Mouse (Mus musculus) hindbrain, embryonic 12.5 days (tissue): ENCODE measurements around the gene Slc18b1. TPM values are rescaled to one million over a fixed set of nuclear protein-coding genes. Genes with fewer than 3 reads are reported as not detected.

Experiments used
- ATAC-seq: fragments of 200-750 bp; cut with Nextera tagmentation; 2 replicates; pipeline ENCODE4 v1.8.0; 2017; ENCODE audit warnings: moderate TSS enrichment; ENCODE audit not compliant: low FRiP score
- H3K27ac ChIP-seq: fragments of 300-500 bp; sonication (generic); 2 replicates; pipeline ENCODE4 v1.5.1; 2016; ENCODE audit warnings: mild to moderate bottlenecking
- H3K27me3 ChIP-seq: fragments of 300-500 bp; sonication (generic); 2 replicates; pipeline ENCODE4 v1.6.1; 2016; ENCODE audit warnings: mild to moderate bottlenecking
- H3K36me3 ChIP-seq: fragments of 300-500 bp; sonication (generic); 2 replicates; pipeline ENCODE4 v1.6.1; 2016; ENCODE audit warnings: mild to moderate bottlenecking
- H3K4me1 ChIP-seq: fragments of 300-500 bp; sonication (generic); 2 replicates; pipeline ENCODE4 v1.6.1; 2016
- H3K4me2 ChIP-seq: fragments of 300-500 bp; sonication (generic); replicated peaks from 2 replicates; pipeline ENCODE4 v1.6.1; 2016; ENCODE audit warnings: mild to moderate bottlenecking
- H3K4me3 ChIP-seq: fragments of 300-500 bp; sonication (generic); 2 replicates; pipeline ENCODE4 v1.5.1; 2016; ENCODE audit warnings: mild to moderate bottlenecking
- H3K9ac ChIP-seq: fragments of 300-500 bp; sonication (generic); 2 replicates; pipeline ENCODE4 v1.6.1; 2016; ENCODE audit warnings: mild to moderate bottlenecking, moderate library complexity
- H3K9me3 ChIP-seq: fragments of 300-500 bp; sonication (generic); replicated peaks from 2 replicates; pipeline ENCODE4 v1.6.1; 2016; ENCODE audit warnings: mild to moderate bottlenecking
- WGBS: fragments of 180-500 bp; shearing (Covaris S2); methylation state at CpG from one replicate; pipeline ENCODE4 v1.1.7; 2016; 5-methylcytosine and 5-hydroxymethylcytosine counted together
- polyA plus RNA-seq: library from polyadenylated mRNA; unstranded; fragments of >200 nt; fragmentation: Nextera tagmentation; extraction: Ambion mirVana; gene quantifications from 2 replicates; pipeline ENCODE4 v1.2.1, GENCODE M21; 2016

Gene Slc18b1
- polyA plus RNA-seq, 1 experiment from 2014 or later = 23.5 TPM

DNA sequence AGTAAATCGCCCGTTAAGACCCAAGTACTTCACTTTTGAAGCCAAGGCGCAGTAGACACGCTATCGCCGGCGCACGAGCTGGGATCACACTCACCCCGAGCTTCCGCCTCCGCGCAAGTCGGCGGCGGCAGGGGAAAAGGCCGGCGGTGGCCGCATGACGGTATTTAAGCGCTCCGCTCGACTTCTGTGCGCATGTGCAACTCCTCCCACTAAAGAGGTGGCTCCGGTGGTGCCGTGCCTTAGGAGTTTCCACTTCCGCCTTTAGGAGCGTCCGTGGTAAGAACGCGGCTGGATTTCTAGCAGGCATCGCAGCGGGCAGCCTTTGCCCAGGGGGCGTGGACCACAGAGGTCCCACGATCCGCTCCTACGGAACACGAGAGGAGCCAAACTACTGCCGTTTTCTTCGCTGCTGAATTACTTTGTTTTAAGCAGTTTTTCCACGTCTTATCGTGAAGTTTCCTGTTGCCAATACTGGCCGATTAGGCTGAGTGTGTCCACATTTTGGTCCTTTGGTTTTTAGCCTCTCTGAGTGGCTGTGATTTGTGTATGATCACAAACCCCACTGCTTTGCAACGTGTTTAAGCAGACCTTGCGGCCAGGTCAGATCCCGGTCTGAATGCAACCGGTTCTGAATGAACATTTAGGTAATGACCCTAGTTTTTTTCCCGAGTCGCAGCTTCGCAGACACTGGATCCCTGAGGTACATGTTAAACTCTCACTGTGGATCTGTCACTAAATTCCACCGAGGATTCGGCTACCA is 9.5 kb upstream of the Slc18b1 start, which contains the start of gene Rps12:
Gene Rps12, minus strand, starts transcription at position 214 of the 760 bp plus-strand sequence.
- Histone ChIP-seq H3K36me3 (peaks cover 25% of the 10 kb centered on the region), H3K4me2 (peak within 1 kb of the TSS; percentile 87), H3K9ac (peak within 1 kb of the TSS; percentile 87), H3K27ac (peak within 1 kb of the TSS; percentile 79), H3K27me3 (no peaks in the 10 kb centered on the region), H3K4me1 (peaks cover 24% of the 10 kb centered on the region), H3K9me3 (no peaks in the 10 kb centered on the region), H3K4me3 (peak within 1 kb of the TSS; percentile 74)
- peak; percentile 98 for ATAC-seq
- WGBS = under 1% methylated on average over 51 of the region's 51 CpGs

DNA sequence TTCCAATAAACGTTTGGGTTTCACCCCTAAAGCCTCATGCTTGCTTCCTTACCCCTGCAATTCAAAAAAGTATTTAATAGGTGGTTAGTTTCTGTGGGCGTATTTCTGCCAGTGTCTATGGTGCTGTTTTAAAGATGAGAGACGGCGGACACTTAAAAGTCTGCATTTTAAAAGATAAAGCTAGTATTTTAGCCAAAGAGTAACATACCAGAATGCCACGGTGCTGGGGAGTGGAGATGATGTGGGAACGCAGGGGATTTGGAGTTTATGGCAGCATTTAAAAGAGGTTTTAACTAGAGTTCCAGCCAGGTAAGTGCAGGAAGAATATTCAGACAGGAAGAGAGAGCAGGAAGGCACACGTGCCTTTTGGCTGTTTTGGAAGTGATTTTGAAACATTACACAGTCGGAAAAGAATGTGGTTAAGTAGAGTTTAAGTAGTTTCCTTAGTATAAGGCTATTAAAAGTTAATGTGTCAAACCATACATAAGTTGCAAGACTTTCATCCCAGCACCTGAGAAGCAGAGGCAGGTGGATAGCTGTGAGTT is 8.7 kb upstream of the Slc18b1 start:
- Histone ChIP-seq H3K4me2 (peak overlapping the region; percentile 76), H3K4me3 (peak overlapping the region; percentile 74), H3K36me3 (peaks cover 21% of the 10 kb centered on the region), H3K27ac (no peak overlapping the region), H3K9me3 (no peaks in the 10 kb centered on the region), H3K4me1 (peaks cover 24% of the 10 kb centered on the region), H3K9ac (peak overlapping the region; percentile 75), H3K27me3 (no peaks in the 10 kb centered on the region)
- ATAC-seq = no peak
- WGBS = 12% methylated on average over 8 of the region's 8 CpGs

DNA sequence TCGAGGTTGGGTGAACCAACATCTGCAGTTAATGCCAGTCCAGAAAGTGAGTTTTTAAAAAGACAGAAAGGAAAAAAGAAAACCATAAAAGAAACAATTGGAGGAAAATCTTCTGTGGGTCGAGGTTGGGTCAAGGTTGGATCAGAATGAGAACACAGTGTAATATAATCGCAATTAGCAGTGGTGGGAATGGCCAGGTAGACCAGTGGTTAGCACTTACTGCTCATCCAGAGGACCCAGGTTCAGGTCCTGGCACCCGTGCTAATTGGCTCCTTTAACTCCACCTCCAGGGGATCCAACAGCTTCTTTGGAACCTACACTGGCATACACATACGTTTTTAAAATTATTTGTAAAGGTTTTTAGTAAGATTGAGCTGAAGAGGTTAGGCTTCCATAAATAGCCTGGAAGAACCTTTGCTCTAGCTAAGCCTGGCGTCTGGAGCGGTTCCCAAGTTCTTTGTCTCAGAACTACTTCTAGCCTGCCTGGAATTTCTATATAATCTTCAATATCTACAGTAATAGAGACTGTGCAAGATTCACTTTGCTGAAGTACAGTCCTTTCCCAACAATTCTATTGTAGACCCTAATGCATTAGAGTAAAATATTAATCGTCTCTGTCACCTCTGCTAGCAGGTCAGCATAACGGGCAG is 790 bp upstream of the Slc18b1 start:
- Histone ChIP-seq H3K4me1 (peaks cover 13% of the 10 kb centered on the region; the same call in 1 of the 2 replicates), H3K27ac (no peak overlapping the region), H3K4me3 (peak overlapping the region; percentile 53), H3K36me3 (peaks cover 5% of the 10 kb centered on the region; the same call in 1 of the 2 replicates), H3K27me3 (no peaks in the 10 kb centered on the region), H3K4me2 (peak overlapping the region; percentile 70), H3K9ac (no peak overlapping the region), H3K9me3 (no peaks in the 10 kb centered on the region)
- ATAC-seq = no peak
- WGBS = 55% methylated on average over 9 of the region's 9 CpGs

DNA sequence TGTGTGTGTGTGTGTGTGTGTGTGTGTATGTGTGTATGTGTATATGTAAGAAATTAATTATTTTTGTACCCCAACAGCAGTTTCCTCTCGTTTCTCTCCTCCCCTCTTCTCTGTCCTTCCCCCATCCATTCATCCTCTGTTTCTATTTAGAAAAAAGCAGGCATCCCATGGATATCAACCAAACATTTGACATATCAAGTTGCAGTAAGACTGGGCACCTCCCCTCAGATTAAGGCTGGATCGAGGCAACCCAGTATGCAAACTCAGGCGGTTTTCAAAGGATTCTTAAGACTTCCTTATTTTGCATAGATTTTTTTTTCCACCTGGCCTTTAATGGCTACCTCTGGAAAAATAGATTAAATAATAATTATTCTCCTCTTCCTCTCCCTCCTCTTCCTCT is 820 bp downstream of the Slc18b1 start:
- ATAC-seq = no peak
- WGBS = 23% methylated on average over 3 of the region's 3 CpGs
- peak overlapping the region; percentile 53 for H3K4me3 ChIP-seq

DNA sequence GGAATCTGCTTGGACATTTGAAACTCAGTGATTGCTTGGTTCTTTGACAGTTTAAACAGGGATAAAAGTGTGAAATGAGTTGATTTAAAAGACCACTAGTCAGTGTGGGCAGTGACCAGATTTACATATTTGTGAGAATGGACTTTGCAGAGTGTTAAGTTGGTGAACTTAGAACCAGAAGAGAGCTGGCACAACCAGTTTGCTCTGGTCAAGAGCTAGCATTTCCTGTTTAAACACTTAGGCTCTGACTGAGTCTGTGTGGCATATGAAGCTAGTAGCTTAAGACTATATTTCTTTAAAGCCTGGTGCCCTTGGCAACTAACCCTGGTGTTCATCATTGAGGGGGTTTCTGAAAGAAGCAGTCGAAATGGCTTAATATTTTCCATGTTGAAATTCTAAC is 1.4 kb downstream of the Slc18b1 start:
- Histone ChIP-seq H3K27ac (no peak overlapping the region), H3K36me3 (peaks cover 27% of the 10 kb centered on the region), H3K4me1 (peaks cover 13% of the 10 kb centered on the region; the same call in 1 of the 2 replicates), H3K4me2 (peak overlapping the region; percentile 70), H3K9ac (no peak overlapping the region), H3K9me3 (no peaks in the 10 kb centered on the region), H3K4me3 (0 out of 2 replicates have a peak overlapping the region, but pooled peaks have one; percentile 53), H3K27me3 (no peaks in the 10 kb centered on the region)
- WGBS = 96% methylated on average over 1 of the region's 1 CpGs
- no peak for ATAC-seq

More for the DNA sequence above, 820 bp downstream of the Slc18b1 start:
- H3K9me3 ChIP-seq = no peaks in the 10 kb centered on the region
- H3K36me3 ChIP-seq = peaks cover 21% of the 10 kb centered on the region
- H3K27ac ChIP-seq = no peak overlapping the region
- H3K4me1 ChIP-seq = peaks cover 13% of the 10 kb centered on the region; the same call in 1 of the 2 replicates
- peak overlapping the region; percentile 74 for H3K9ac ChIP-seq
- no peaks in the 10 kb centered on the region for H3K27me3 ChIP-seq
- H3K4me2 ChIP-seq = peak overlapping the region; percentile 70

DNA sequence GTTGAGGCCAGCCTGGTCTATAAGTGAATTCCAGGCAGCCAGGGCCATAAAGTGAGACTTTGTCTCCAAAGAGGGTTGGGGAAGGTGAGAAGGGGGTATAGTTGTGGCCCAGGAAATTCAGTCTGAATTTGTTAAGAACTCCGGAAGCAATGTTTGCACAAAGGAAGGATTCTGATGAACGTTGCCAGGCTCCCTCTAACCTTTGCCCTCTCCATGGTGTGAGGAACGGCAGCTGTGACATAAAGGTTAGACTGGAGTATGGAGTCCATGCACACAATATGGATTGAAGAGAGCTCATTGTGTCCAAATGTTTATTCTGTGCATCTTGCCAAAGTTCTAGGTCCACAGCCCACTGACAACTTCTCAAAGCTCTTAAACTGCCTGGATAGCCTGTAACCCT is 3.1 kb downstream of the Slc18b1 start:
- Histone ChIP-seq H3K36me3 (peaks cover 36% of the 10 kb centered on the region), H3K4me1 (peaks cover 13% of the 10 kb centered on the region; the same call in 1 of the 2 replicates), H3K27me3 (no peaks in the 10 kb centered on the region), H3K9me3 (no peaks in the 10 kb centered on the region), H3K27ac (no peak overlapping the region), H3K4me3 (no peak overlapping the region), H3K9ac (no peak overlapping the region), H3K4me2 (no peak overlapping the region)
- ATAC-seq = no peak
- WGBS = 16% methylated on average over 3 of the region's 3 CpGs

DNA sequence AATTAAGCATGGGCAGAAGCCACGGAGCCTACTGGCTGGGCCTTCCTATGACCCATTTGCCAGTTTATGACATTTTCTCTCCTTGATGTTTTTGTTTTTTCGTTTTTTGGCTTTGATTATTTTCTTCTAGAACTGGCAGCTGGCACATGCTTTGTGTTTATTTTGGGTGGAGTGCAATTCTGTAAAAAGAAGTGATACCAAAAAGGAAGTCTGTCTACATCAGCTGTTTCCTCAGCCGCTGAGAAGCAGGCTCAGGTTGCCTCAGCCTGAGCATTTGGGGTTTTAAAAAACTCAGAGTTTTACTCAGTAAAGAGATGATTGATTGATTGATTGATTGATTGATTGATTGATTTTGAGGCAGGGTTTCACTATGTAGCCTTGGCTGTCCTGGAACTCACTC is 6.1 kb downstream of the Slc18b1 start:
- no peak overlapping the region for H3K4me3 ChIP-seq
- peaks cover 47% of the 10 kb centered on the region for H3K36me3 ChIP-seq
- H3K27ac ChIP-seq = no peak overlapping the region
- no peaks in the 10 kb centered on the region for H3K27me3 ChIP-seq
- 0 out of 2 replicates have a peak, but pooled peaks cover 4% of the 10 kb centered on the region for H3K4me1 ChIP-seq
- H3K4me2 ChIP-seq = no peak overlapping the region
- H3K9ac ChIP-seq = no peak overlapping the region
- 71% methylated on average over 3 of the region's 3 CpGs for WGBS
- H3K9me3 ChIP-seq = no peaks in the 10 kb centered on the region
- ATAC-seq = no peak

DNA sequence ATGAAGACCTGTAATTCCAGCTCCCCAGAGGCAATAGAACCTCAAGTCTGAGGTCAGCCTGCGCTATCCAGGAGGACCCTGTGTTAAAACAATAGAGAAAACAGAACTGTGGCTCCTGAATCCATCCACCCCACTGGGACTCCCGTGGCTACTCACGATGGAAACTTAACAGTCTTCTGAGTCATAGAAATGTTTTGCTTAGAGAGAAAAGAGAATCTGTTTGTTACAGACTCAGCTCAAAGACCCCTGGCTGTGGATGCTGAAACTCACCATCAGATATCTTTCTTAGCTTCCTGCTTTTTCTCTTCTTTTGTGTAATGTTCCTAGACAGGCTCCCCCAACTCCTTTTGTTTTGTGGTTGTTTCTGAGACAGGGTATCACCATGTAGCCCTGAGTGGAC is 7.9 kb downstream of the Slc18b1 start:
- no peaks in the 10 kb centered on the region for H3K4me1 ChIP-seq
- H3K9me3 ChIP-seq = no peaks in the 10 kb centered on the region
- no peak overlapping the region for H3K4me3 ChIP-seq
- WGBS = 65% methylated on average over 3 of the region's 3 CpGs
- peaks cover 47% of the 10 kb centered on the region for H3K36me3 ChIP-seq
- no peak for ATAC-seq
- H3K4me2 ChIP-seq = no peak overlapping the region
- no peaks in the 10 kb centered on the region for H3K27me3 ChIP-seq
- H3K27ac ChIP-seq = no peak overlapping the region
- no peak overlapping the region for H3K9ac ChIP-seq

DNA sequence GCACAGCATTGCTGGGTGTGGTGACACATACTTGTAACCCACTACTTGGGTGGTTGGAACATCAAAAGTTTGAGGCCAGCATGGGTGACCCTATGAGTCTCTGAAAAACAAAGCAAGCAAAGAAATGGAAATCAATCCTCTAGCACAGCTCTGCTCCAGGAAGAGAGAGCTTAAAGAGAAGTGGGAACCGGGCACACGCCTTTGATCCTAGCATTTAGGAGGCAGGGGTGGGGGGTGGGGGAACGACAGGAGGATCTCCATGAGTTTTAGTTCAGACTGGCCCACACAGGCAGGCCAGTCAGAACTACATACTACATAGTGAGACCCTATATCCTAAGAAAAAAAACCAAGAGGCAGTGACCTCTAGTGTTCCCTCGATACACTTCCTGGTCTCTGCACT is 9.4 kb downstream of the Slc18b1 start:
- H3K9ac ChIP-seq = no peak overlapping the region
- peaks cover 40% of the 10 kb centered on the region for H3K36me3 ChIP-seq
- no peaks in the 10 kb centered on the region for H3K4me1 ChIP-seq
- H3K4me3 ChIP-seq = no peak overlapping the region
- H3K27me3 ChIP-seq = no peaks in the 10 kb centered on the region
- no peak overlapping the region for H3K27ac ChIP-seq
- no peak overlapping the region for H3K4me2 ChIP-seq
- no peak for ATAC-seq
- 25% methylated on average over 4 of the region's 4 CpGs for WGBS
- no peaks in the 10 kb centered on the region for H3K9me3 ChIP-seq

DNA sequence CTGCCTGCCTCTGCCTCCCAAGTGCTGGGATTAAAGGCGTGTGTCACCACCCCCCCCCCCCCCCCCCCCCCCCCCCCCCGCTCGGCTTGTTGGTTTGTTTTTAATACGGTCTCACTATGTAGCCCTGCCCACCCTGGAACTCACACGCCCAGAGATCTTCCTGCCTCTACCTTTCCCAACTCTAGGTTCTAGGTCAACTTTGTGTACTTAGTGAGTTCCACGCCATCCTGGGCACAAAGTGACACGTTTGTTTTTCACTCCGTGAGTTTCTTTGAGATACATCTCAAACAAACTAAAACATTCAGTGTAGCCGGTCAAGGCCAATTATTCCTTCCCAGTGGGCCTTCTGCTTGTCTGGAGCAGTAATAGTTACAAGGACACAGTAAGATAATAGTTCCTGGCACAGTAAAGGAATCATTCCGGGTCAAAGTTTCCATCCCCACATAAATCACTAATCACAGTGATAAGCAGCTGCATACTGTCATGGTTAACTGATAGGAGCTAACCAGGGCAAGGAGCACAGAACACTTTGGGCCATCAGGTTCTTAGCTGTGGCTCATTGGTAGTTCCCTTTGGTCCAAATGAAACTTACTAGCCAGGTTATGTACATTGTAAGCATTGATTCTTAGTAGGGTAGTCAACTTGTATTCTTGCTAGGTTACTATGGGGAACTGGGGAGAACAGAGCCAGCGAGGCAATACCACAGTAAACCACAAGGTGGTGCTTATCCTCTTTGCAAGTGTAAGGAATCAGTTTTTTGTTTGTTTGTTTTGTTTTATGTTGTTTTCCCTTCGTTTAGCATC is 15.1 kb downstream of the Slc18b1 start:
- Histone ChIP-seq H3K27me3 (no peaks in the 10 kb centered on the region), H3K4me2 (no peak overlapping the region), H3K4me1 (no peaks in the 10 kb centered on the region), H3K27ac (no peak overlapping the region), H3K9me3 (no peaks in the 10 kb centered on the region), H3K9ac (no peak overlapping the region), H3K36me3 (no peaks in the 10 kb centered on the region; the same call in 1 of the 2 replicates), H3K4me3 (no peak overlapping the region)
- 76% methylated on average over 9 of the region's 12 CpGs for WGBS
- ATAC-seq = 0 out of 2 replicates have a peak, but pooled peaks have one; percentile 5

DNA sequence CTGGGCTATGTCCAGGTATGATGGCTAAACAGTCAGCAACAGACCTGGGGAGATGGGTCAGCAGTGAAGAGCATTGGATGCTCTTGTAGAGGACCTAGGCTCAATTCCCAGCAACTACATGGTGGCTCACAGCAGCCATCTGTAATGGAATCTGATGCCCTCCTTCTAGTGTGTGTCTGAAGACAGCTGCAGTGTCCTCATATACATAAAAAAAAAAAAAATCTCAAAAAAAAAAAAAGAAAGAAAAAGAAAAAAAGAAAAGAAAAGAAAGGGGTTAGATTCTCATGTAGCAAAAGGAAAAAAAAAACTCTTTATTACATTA is 15.6 kb downstream of the Slc18b1 start:
- Histone ChIP-seq H3K4me1 (no peaks in the 10 kb centered on the region), H3K27me3 (no peaks in the 10 kb centered on the region), H3K36me3 (no peaks in the 10 kb centered on the region; the same call in 1 of the 2 replicates), H3K27ac (no peak overlapping the region), H3K9me3 (no peaks in the 10 kb centered on the region), H3K9ac (no peak overlapping the region), H3K4me2 (no peak overlapping the region), H3K4me3 (no peak overlapping the region)
- ATAC-seq = no peak
